20 mouse cellular contexts compared by ENCODE assay signal in genomic region chr3:135475025-135475424, GRCm38 (mm10). TPM values are rescaled to one million over a fixed set of nuclear protein-coding genes. Genes with fewer than 3 reads are reported as not detected.
DNase-seq lines count a peak whose midpoint lies in the region; ATAC-seq and TF ChIP-seq lines count a peak whose summit lies in the region.
"Had no signal": no experiment of that assay in that cellular context is flagged by ENCODE, and none has a peak within 500 bp of the region (broad histone marks: within the 10 kb centered on the region; RNA-seq: fewer than 3 reads in every experiment).

No protein-coding gene starts in this region.

- 82% methylated on average over 8 of the region's 8 CpGs for WGBS in intestine, embryonic 16.5 days
- 80% methylated on average over 8 of the region's 8 CpGs for WGBS in kidney, postnatal 0 days

- peak; percentile 62 for ATAC-seq in intestine, embryonic 16.5 days
- ATAC-seq in kidney, postnatal 0 days (replicated peaks; ENCODE audit: low FRiP score, low read depth): peak; percentile 79
- ATAC-seq in granulocyte monocyte progenitor cell, adult 5-6 weeks (replicated peaks; ENCODE audit: poor library complexity, severe bottlenecking): no peak
- no peak for ATAC-seq in cerebellum, adult (ENCODE audit: insufficient number of reproducible peaks, low FRiP score, low TSS enrichment)
- ATAC-seq: activated CD4-positive, CD25-positive, alpha-beta regulatory T cell, adult 4 months; forebrain, embryonic 16.5 days; Patski had no signal

- DNase-seq in kidney, adult 18-20 months: peak; percentile 28
- DNase-seq in kidney, postnatal 4 days: no peak
- no peak for DNase-seq in kidney, postnatal 0 days (ENCODE audit: low spot score)
- DNase-seq in yolk sac, embryonic 10.5 days (ENCODE audit: low spot score): peak; percentile 44
- DNase-seq: adrenal gland, postnatal 14 days; cerebellum, adult 18-20 months; cerebellum, adult 9-11 months; cerebellum, postnatal 36 days; gastrocnemius, postnatal 10 days; heart, adult 2 months had no signal

- no peak for TF ChIP-seq CTCF in kidney, postnatal 0 days (IDR thresholded peaks at IDR 0.05; ENCODE audit: low read depth)

- H3K9ac ChIP-seq in intestine, embryonic 16.5 days (ENCODE audit: low read depth, low read length): no peak overlapping the region
- H3K9ac ChIP-seq in kidney, postnatal 0 days (ENCODE audit: low read depth, low read length): no peak overlapping the region
- H3K9ac ChIP-seq: embryonic facial prominence, embryonic 13.5 days; forebrain, embryonic 12.5 days; heart, embryonic 12.5 days had no signal

- H3K4me1 ChIP-seq in intestine, embryonic 16.5 days (ENCODE audit: control insufficient read depth, insufficient read depth, low read length): peaks cover 4% of the 10 kb centered on the region; the same call in 1 of the 2 replicates
- no peaks in the 10 kb centered on the region for H3K4me1 ChIP-seq in kidney, postnatal 0 days (replicated peaks; ENCODE audit: insufficient read depth, low read length)
- H3K4me1 ChIP-seq: forebrain, embryonic 12.5 days; heart, embryonic 12.5 days; hindbrain, embryonic 10.5 days had no signal

- H3K36me3 ChIP-seq in intestine, embryonic 16.5 days (ENCODE audit: control insufficient read depth, insufficient read depth, low read length): no peaks in the 10 kb centered on the region
- no peaks in the 10 kb centered on the region for H3K36me3 ChIP-seq in kidney, postnatal 0 days (ENCODE audit: insufficient read depth, low read length)
- H3K36me3 ChIP-seq: embryonic facial prominence, embryonic 13.5 days; forebrain, embryonic 12.5 days; heart, embryonic 12.5 days; hindbrain, embryonic 10.5 days had no signal

- no peak overlapping the region for H3K27ac ChIP-seq in intestine, embryonic 16.5 days (ENCODE audit: low read length)
- no peak overlapping the region for H3K27ac ChIP-seq in kidney, postnatal 0 days
- H3K27ac ChIP-seq: embryonic facial prominence, embryonic 13.5 days; forebrain, embryonic 12.5 days; heart, adult 2 months; hindbrain, embryonic 10.5 days had no signal

- H3K27me3 ChIP-seq in intestine, embryonic 16.5 days (replicated peaks; ENCODE audit: control insufficient read depth, insufficient read depth, low read length): no peaks in the 10 kb centered on the region
- H3K27me3 ChIP-seq in kidney, postnatal 0 days (ENCODE audit: insufficient read depth, low read length): no peaks in the 10 kb centered on the region
- H3K27me3 ChIP-seq: embryonic facial prominence, embryonic 13.5 days; forebrain, embryonic 12.5 days; heart, embryonic 12.5 days; Patski had no signal

- H3K4me3 ChIP-seq in intestine, embryonic 16.5 days (ENCODE audit: low read length): no peak overlapping the region
- H3K4me3 ChIP-seq in kidney, postnatal 0 days (replicated peaks; ENCODE audit: low read depth, low read length): no peak overlapping the region
- H3K4me3 ChIP-seq: embryonic facial prominence, embryonic 13.5 days; forebrain, embryonic 12.5 days; heart, adult 2 months; heart, embryonic 12.5 days; hindbrain, embryonic 10.5 days had no signal

- no peak overlapping the region for H3K4me2 ChIP-seq in intestine, embryonic 16.5 days (ENCODE audit: low read depth, low read length)
- no peak overlapping the region for H3K4me2 ChIP-seq in kidney, postnatal 0 days (ENCODE audit: low read length)
- H3K4me2 ChIP-seq: embryonic facial prominence, embryonic 13.5 days; forebrain, embryonic 12.5 days; heart, embryonic 12.5 days had no signal

- no peaks in the 10 kb centered on the region for H3K9me3 ChIP-seq in intestine, embryonic 16.5 days (ENCODE audit: control insufficient read depth, low read length)
- no peaks in the 10 kb centered on the region for H3K9me3 ChIP-seq in kidney, postnatal 0 days (replicated peaks; ENCODE audit: low read length)
- H3K9me3 ChIP-seq: embryonic facial prominence, embryonic 13.5 days; forebrain, embryonic 12.5 days; heart, embryonic 12.5 days; hindbrain, embryonic 10.5 days had no signal

RNA-seq across cellular contexts. Expression of gene Manba, which starts 10.4 kb away (rescaled TPM):
- polyA plus RNA-seq in intestine, embryonic 16.5 days (2015; fragmentation: Nextera tagmentation; extraction: Ambion mirVana): 20.1 and 21.3 TPM in 2 replicates
- polyA plus RNA-seq in kidney, postnatal 0 days (2015; fragmentation: Nextera tagmentation; extraction: Ambion mirVana): 37.8 and 41.8 TPM in 2 replicates
- total RNA-seq in granulocyte monocyte progenitor cell, adult 5-6 weeks (2014; fragmentation: Nextera tagmentation): 24.6 and 54.4 TPM in 2 replicates
- 33.6 and 38.8 TPM in 2 replicates for total RNA-seq in granulocyte monocyte progenitor cell, adult 5-6 weeks (2017)

RNA-seq across cellular contexts. Expression of gene Ube2d3, which starts 37.1 kb away (rescaled TPM):
- polyA plus RNA-seq in intestine, embryonic 16.5 days (2015; fragmentation: Nextera tagmentation; extraction: Ambion mirVana): 497 and 511 TPM in 2 replicates
- polyA plus RNA-seq in kidney, postnatal 0 days (2015; fragmentation: Nextera tagmentation; extraction: Ambion mirVana): 509 and 531 TPM in 2 replicates
- 413 and 488 TPM in 2 replicates for total RNA-seq in granulocyte monocyte progenitor cell, adult 5-6 weeks (2014; fragmentation: Nextera tagmentation)
- 457 and 710 TPM in 2 replicates for total RNA-seq in granulocyte monocyte progenitor cell, adult 5-6 weeks (2017)

RNA-seq across cellular contexts. Expression of gene Cisd2, which starts 51.3 kb away (rescaled TPM):
- polyA plus RNA-seq in intestine, embryonic 16.5 days (2015; fragmentation: Nextera tagmentation; extraction: Ambion mirVana): 61.2 and 61.9 TPM in 2 replicates
- 57.8 and 65.2 TPM in 2 replicates for polyA plus RNA-seq in kidney, postnatal 0 days (2015; fragmentation: Nextera tagmentation; extraction: Ambion mirVana)
- 47.6 and 60.6 TPM in 2 replicates for total RNA-seq in granulocyte monocyte progenitor cell, adult 5-6 weeks (2014; fragmentation: Nextera tagmentation)
- 35.9 and 48.9 TPM in 2 replicates for total RNA-seq in granulocyte monocyte progenitor cell, adult 5-6 weeks (2017)

Comparison
In these comparisons a context has a peak if more than half of its experiments do, and no peak if none do; other contexts are left out.
1. DNase-seq: peak in kidney, adult 18-20 months (single experiment) and yolk sac, embryonic 10.5 days (single experiment); none in kidney, postnatal 4 days (0 of 2) and kidney, postnatal 0 days (single experiment).
2. ATAC-seq: peak in intestine, embryonic 16.5 days (single experiment) and kidney, postnatal 0 days (single experiment); none in granulocyte monocyte progenitor cell, adult 5-6 weeks (single experiment) and cerebellum, adult (single experiment).